Mouse (Mus musculus): ENCODE measurements around the gene Kif1a.

- no peak for TF ChIP-seq EP300 (IDR thresholded peaks at IDR 0.05)
- no peak for TF ChIP-seq CTCF (IDR thresholded peaks at IDR 0.05)
Observed at GRCm38 (mm10) chr1:93135036-93135526, 33.3 kb upstream of the Kif1a start, which contains the start of gene Agxt.

All from lung, postnatal 0 days (tissue).